In the genomic region with DNA sequence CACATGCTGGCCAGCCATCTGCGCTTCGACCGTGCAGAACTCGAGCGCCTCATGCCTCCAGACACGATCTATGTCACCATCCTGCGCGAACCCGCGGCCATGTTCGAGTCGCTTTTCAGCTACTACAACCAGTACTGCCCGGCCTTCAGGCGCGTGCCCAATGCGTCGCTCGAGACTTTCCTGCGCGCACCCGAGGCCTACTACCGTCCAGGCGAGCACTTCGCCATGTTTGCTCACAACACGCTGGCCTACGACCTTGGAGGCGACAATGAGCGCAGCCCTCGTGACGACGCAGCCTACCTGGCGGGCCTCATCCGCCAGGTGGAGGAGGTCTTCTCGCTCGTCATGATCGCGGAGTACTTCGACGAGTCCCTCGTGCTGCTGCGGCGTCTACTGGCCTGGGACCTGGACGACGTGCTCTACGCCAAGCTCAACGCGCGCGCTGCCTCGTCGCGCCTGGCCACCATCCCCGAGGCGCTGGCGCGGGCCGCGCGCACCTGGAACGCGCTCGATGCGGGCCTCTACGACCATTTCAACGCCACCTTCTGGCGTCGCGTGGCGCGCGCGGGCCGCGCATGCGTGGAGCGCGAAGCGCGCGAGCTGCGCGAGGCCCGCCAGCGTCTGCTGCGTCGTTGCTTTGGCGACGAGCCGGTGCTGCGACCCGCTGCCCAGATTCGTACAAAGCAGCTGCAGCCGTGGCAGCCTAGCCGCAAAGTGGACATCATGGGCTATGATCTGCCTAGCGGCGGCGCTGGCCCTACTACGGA, we compare ENCODE assay signal across 8 mouse cellular contexts. TPM values are rescaled to one million over a fixed set of nuclear protein-coding genes. Genes with fewer than 3 reads are reported as not detected.
A peak's percentile ranks its signal among the peaks of the same experiment; 100 is the strongest.
DNase-seq lines count a peak whose midpoint lies in the region; ATAC-seq and TF ChIP-seq lines count a peak whose summit lies in the region.

No protein-coding gene starts in this region.

- H3K27ac ChIP-seq in heart, embryonic 12.5 days (ENCODE audit: poor library complexity, severe bottlenecking): no peak overlapping the region
- H3K27ac ChIP-seq in heart, embryonic 13.5 days (replicated peaks): no peak overlapping the region
- no peak overlapping the region for H3K27ac ChIP-seq in liver, adult 2 months (replicated peaks; ENCODE audit: insufficient read depth, low read depth, low read length)
- no peak overlapping the region for H3K27ac ChIP-seq in stomach, embryonic 16.5 days (ENCODE audit: low read length)

- H3K9ac ChIP-seq in heart, embryonic 12.5 days: no peak overlapping the region
- H3K9ac ChIP-seq in heart, embryonic 13.5 days: peak overlapping the region; percentile 55; the same call in 1 of the 2 replicates
- H3K9ac ChIP-seq in liver, adult 2 months (ENCODE audit: low read depth, low read length): no peak overlapping the region
- peak overlapping the region; percentile 33; the same call in 1 of the 2 replicates for H3K9ac ChIP-seq in stomach, embryonic 16.5 days (ENCODE audit: low read length)

- peak overlapping the region; percentile 63 for H3K4me2 ChIP-seq in heart, embryonic 12.5 days
- H3K4me2 ChIP-seq in heart, embryonic 13.5 days: peak overlapping the region; percentile 68
- peak overlapping the region; percentile 51 for H3K4me2 ChIP-seq in stomach, embryonic 16.5 days (ENCODE audit: low read depth, low read length)

- no peak for DNase-seq in heart, adult 11 months
- peak; percentile 27 for DNase-seq in T-cell, adult 2 months (ENCODE audit: low spot score)
- no peak for DNase-seq in liver, adult 2 months (ENCODE audit: extremely low read depth, low read depth, low spot score)
- DNase-seq in frontal cortex, adult 2 months (ENCODE audit: extremely low spot score in 1 of 2, low spot score in 1 of 2): no peak
- no peak for DNase-seq in Muller cell, postnatal 12 days (ENCODE audit: inconsistent ontology term)

- H3K79me2 ChIP-seq in liver, adult 2 months (ENCODE audit: control insufficient read depth, insufficient read depth, low read length): no peaks in the 10 kb centered on the region

- 28% methylated on average over 98 of the region's 98 CpGs for WGBS in heart, embryonic 12.5 days
- WGBS in heart, embryonic 13.5 days: 29% methylated on average over 98 of the region's 98 CpGs
- 31% methylated on average over 98 of the region's 98 CpGs for WGBS in liver, adult 2 months
- WGBS in stomach, embryonic 16.5 days: 39% methylated on average over 98 of the region's 98 CpGs

- no peak for TF ChIP-seq POLR2A in liver, adult 2 months (IDR thresholded peaks at IDR 0.05; ENCODE audit: extremely low read depth, insufficient read depth, low read length)

- no peak for TF ChIP-seq CTCF in liver, adult 2 months (IDR thresholded peaks at IDR 0.05; ENCODE audit: low read depth, low read length)

- H3K27me3 ChIP-seq in heart, embryonic 12.5 days (replicated peaks): peaks cover 19% of the 10 kb centered on the region
- H3K27me3 ChIP-seq in heart, embryonic 13.5 days (replicated peaks): peaks cover 25% of the 10 kb centered on the region
- peaks cover 11% of the 10 kb centered on the region for H3K27me3 ChIP-seq in liver, adult 2 months (ENCODE audit: control insufficient read depth, insufficient read depth, low read length)
- H3K27me3 ChIP-seq in stomach, embryonic 16.5 days (ENCODE audit: control insufficient read depth, insufficient read depth, low read length): no peaks in the 10 kb centered on the region

- ATAC-seq in heart, embryonic 12.5 days (ENCODE audit: insufficient number of reproducible peaks, low FRiP score): no peak
- ATAC-seq in heart, embryonic 13.5 days (ENCODE audit: extremely low read depth, insufficient number of reproducible peaks, low FRiP score, low TSS enrichment): no peak
- ATAC-seq in stomach, embryonic 16.5 days (ENCODE audit: insufficient read depth, low FRiP score): peak; percentile 33; the same call in 1 of the 2 replicates

- peaks cover 4% of the 10 kb centered on the region; the same call in 1 of the 2 replicates for H3K4me1 ChIP-seq in heart, embryonic 12.5 days (replicated peaks)
- peaks cover 7% of the 10 kb centered on the region for H3K4me1 ChIP-seq in heart, embryonic 13.5 days
- no peaks in the 10 kb centered on the region for H3K4me1 ChIP-seq in liver, adult 2 months (ENCODE audit: control insufficient read depth, insufficient read depth, low read length)
- no peaks in the 10 kb centered on the region for H3K4me1 ChIP-seq in stomach, embryonic 16.5 days (ENCODE audit: control insufficient read depth, insufficient read depth, low read length)

- 0 out of 2 replicates have a peak, but pooled peaks cover 8% of the 10 kb centered on the region for H3K9me3 ChIP-seq in heart, embryonic 12.5 days (replicated peaks)
- H3K9me3 ChIP-seq in heart, embryonic 13.5 days: 0 out of 2 replicates have a peak, but pooled peaks cover 9% of the 10 kb centered on the region
- peaks cover 4% of the 10 kb centered on the region for H3K9me3 ChIP-seq in stomach, embryonic 16.5 days (replicated peaks; ENCODE audit: control insufficient read depth, low read length)

- no peaks in the 10 kb centered on the region for H3K36me3 ChIP-seq in heart, embryonic 12.5 days
- peaks cover 15% of the 10 kb centered on the region for H3K36me3 ChIP-seq in heart, embryonic 13.5 days
- no peaks in the 10 kb centered on the region for H3K36me3 ChIP-seq in liver, adult 2 months (ENCODE audit: control insufficient read depth, insufficient read depth, low read length)
- H3K36me3 ChIP-seq in stomach, embryonic 16.5 days (ENCODE audit: control insufficient read depth, insufficient read depth, low read length): no peaks in the 10 kb centered on the region

- peak overlapping the region; percentile 30 for H3K4me3 ChIP-seq in heart, embryonic 12.5 days
- H3K4me3 ChIP-seq in heart, embryonic 13.5 days: peak overlapping the region; percentile 43
- peak overlapping the region; percentile 32; the same call in 1 of the 2 replicates for H3K4me3 ChIP-seq in liver, adult 2 months (ENCODE audit: insufficient read depth, low read depth, low read length)
- peak overlapping the region; percentile 27 for H3K4me3 ChIP-seq in stomach, embryonic 16.5 days (replicated peaks; ENCODE audit: low read length)

RNA-seq across cellular contexts. Expression of gene Gal3st3, which starts 9.0 kb away (rescaled TPM):
- polyA plus RNA-seq in heart, embryonic 12.5 days (2016; fragmentation: Nextera tagmentation; extraction: Ambion mirVana): 3.8 and 4.5 TPM in 2 replicates
- 4.5 and 5.9 TPM in 2 replicates for polyA plus RNA-seq in heart, embryonic 13.5 days (2015; fragmentation: Nextera tagmentation; extraction: Ambion mirVana)
- not detected in 2 replicates for total RNA-seq in liver, adult 2 months (2014; rRNA removed)
- polyA plus RNA-seq in liver, adult 2 months (2012; rRNA removed): not detected in 2 replicates
- polyA plus RNA-seq in stomach, embryonic 16.5 days (2015; fragmentation: Nextera tagmentation; extraction: Ambion mirVana): 1.7 and 2.1 TPM in 2 replicates
- 61.5 and 70.3 TPM in 2 replicates for polyA plus RNA-seq in frontal cortex, adult 2 months (2012; rRNA removed)

RNA-seq across cellular contexts. Expression of gene Sf3b2, which starts 11.9 kb away (rescaled TPM):
- 221 and 227 TPM in 2 replicates for polyA plus RNA-seq in heart, embryonic 12.5 days (2016; fragmentation: Nextera tagmentation; extraction: Ambion mirVana)
- 210 and 227 TPM in 2 replicates for polyA plus RNA-seq in heart, embryonic 13.5 days (2015; fragmentation: Nextera tagmentation; extraction: Ambion mirVana)
- total RNA-seq in liver, adult 2 months (2014; rRNA removed): 58.1 and 60.0 TPM in 2 replicates
- polyA plus RNA-seq in liver, adult 2 months (2012; rRNA removed): 60.8 and 61.4 TPM in 2 replicates
- polyA plus RNA-seq in stomach, embryonic 16.5 days (2015; fragmentation: Nextera tagmentation; extraction: Ambion mirVana): 253 and 275 TPM in 2 replicates
- polyA plus RNA-seq in frontal cortex, adult 2 months (2012; rRNA removed): 168 and 172 TPM in 2 replicates

RNA-seq across cellular contexts. Expression of gene Catsper1, which starts 28.4 kb away (rescaled TPM):
- not detected in 2 replicates for polyA plus RNA-seq in heart, embryonic 12.5 days (2016; fragmentation: Nextera tagmentation; extraction: Ambion mirVana)
- not detected in 2 replicates for polyA plus RNA-seq in heart, embryonic 13.5 days (2015; fragmentation: Nextera tagmentation; extraction: Ambion mirVana)
- not detected in 2 replicates for total RNA-seq in liver, adult 2 months (2014; rRNA removed)
- polyA plus RNA-seq in liver, adult 2 months (2012; rRNA removed): 0.05 TPM in 1 of 2 replicates, not detected in the other
- not detected in 2 replicates for polyA plus RNA-seq in stomach, embryonic 16.5 days (2015; fragmentation: Nextera tagmentation; extraction: Ambion mirVana)
- polyA plus RNA-seq in frontal cortex, adult 2 months (2012; rRNA removed): not detected in 2 replicates

RNA-seq across cellular contexts. Expression of gene Pacs1, which starts 34.2 kb away (rescaled TPM):
- 27.9 and 28.4 TPM in 2 replicates for polyA plus RNA-seq in heart, embryonic 12.5 days (2016; fragmentation: Nextera tagmentation; extraction: Ambion mirVana)
- 17.7 and 18.6 TPM in 2 replicates for polyA plus RNA-seq in heart, embryonic 13.5 days (2015; fragmentation: Nextera tagmentation; extraction: Ambion mirVana)
- 1.1 and 3.3 TPM in 2 replicates for total RNA-seq in liver, adult 2 months (2014; rRNA removed)
- 2.4 and 3.0 TPM in 2 replicates for polyA plus RNA-seq in liver, adult 2 months (2012; rRNA removed)
- polyA plus RNA-seq in stomach, embryonic 16.5 days (2015; fragmentation: Nextera tagmentation; extraction: Ambion mirVana): 13.0 and 13.5 TPM in 2 replicates
- polyA plus RNA-seq in frontal cortex, adult 2 months (2012; rRNA removed): 43.3 and 47.3 TPM in 2 replicates

RNA-seq across cellular contexts. Expression of gene Cst6, which starts 42.2 kb away (rescaled TPM):
- polyA plus RNA-seq in heart, embryonic 12.5 days (2016; fragmentation: Nextera tagmentation; extraction: Ambion mirVana): not detected in 2 replicates
- polyA plus RNA-seq in heart, embryonic 13.5 days (2015; fragmentation: Nextera tagmentation; extraction: Ambion mirVana): 0.28 and 0.73 TPM in 2 replicates
- not detected in 2 replicates for total RNA-seq in liver, adult 2 months (2014; rRNA removed)
- polyA plus RNA-seq in liver, adult 2 months (2012; rRNA removed): not detected in 2 replicates
- 28.3 and 42.3 TPM in 2 replicates for polyA plus RNA-seq in stomach, embryonic 16.5 days (2015; fragmentation: Nextera tagmentation; extraction: Ambion mirVana)
- 9.6 and 10.2 TPM in 2 replicates for polyA plus RNA-seq in frontal cortex, adult 2 months (2012; rRNA removed)

Comparison
In these comparisons a context has a peak if more than half of its experiments do, and no peak if none do; other contexts are left out.
1. H3K9ac ChIP-seq: peak in heart, embryonic 13.5 days (single experiment) and stomach, embryonic 16.5 days (single experiment); none in heart, embryonic 12.5 days (single experiment) and liver, adult 2 months (single experiment).
2. Peak in every context shown above with its lines, with median percentiles within 50 percentile points of each other: H3K4me2 ChIP-seq and H3K4me3 ChIP-seq.